In genomic region chr12:75464016-75464769, GRCm38 (mm10) we compare ENCODE assay signal across 9 mouse cellular contexts. TPM values are rescaled to one million over a fixed set of nuclear protein-coding genes. Genes with fewer than 3 reads are reported as not detected.
A peak's percentile ranks its signal among the peaks of the same experiment; 100 is the strongest.
DNase-seq lines count a peak whose midpoint lies in the region; ATAC-seq lines count a peak whose summit lies in the region.
"Had no signal": no experiment of that assay in that cellular context is flagged by ENCODE, and none has a peak within 500 bp of the region (broad histone marks: within the 10 kb centered on the region; RNA-seq: fewer than 3 reads in every experiment).

No protein-coding gene starts in this region.

- peaks cover 68% of the 10 kb centered on the region for H3K36me3 ChIP-seq in heart, embryonic 12.5 days

- no peak for ATAC-seq in heart, embryonic 12.5 days (ENCODE audit: insufficient number of reproducible peaks, low FRiP score)
- peak; percentile 60 for ATAC-seq in megakaryocyte progenitor cell, adult 5-6 weeks (replicated peaks; ENCODE audit: poor library complexity)

- H3K4me2 ChIP-seq in heart, embryonic 12.5 days: no peak overlapping the region

- 82% methylated on average over 9 of the region's 9 CpGs for WGBS in heart, embryonic 12.5 days

- H3K27me3 ChIP-seq in heart, embryonic 12.5 days (replicated peaks): no peaks in the 10 kb centered on the region

- H3K4me1 ChIP-seq in heart, embryonic 12.5 days (replicated peaks): peaks cover 7% of the 10 kb centered on the region

- peak; percentile 13 to 53 for DNase-seq in heart, adult 18-20 months
- peak; percentile 14 for DNase-seq in thymus, postnatal 14 days
- no peak for DNase-seq in thymus, adult 18-20 months
- DNase-seq in cerebellum, adult 8-10 months: peak; percentile 47
- peak; percentile 35 for DNase-seq in induced T-regulatory cell, adult 2 months (ENCODE audit: low read depth)
- no peak for DNase-seq in spleen, postnatal 14 days (ENCODE audit: low spot score in 2 of 2)

- no peak overlapping the region for H3K27ac ChIP-seq in heart, embryonic 12.5 days (ENCODE audit: poor library complexity, severe bottlenecking)

- no peak overlapping the region for H3K9ac ChIP-seq in heart, embryonic 12.5 days

- H3K4me3 ChIP-seq in heart, embryonic 12.5 days: no peak overlapping the region

- no peaks in the 10 kb centered on the region for H3K9me3 ChIP-seq in heart, embryonic 12.5 days (replicated peaks)

RNA-seq across cellular contexts. Expression of gene Gphb5, which starts 47.6 kb away (rescaled TPM):
- not detected for total RNA-seq in heart, adult 18-20 months (2021)
- polyA plus RNA-seq in heart, embryonic 12.5 days (2016; fragmentation: Nextera tagmentation; extraction: Ambion mirVana): not detected in 2 replicates
- total RNA-seq in megakaryocyte progenitor cell, adult 5-6 weeks (2015): 0.73 TPM in 1 of 2 replicates, not detected in the other
- total RNA-seq in megakaryocyte progenitor cell, adult 5-6 weeks (2017): not detected in 2 replicates
- total RNA-seq: adrenal gland, adult 18-20 months had no signal

Comparison
In these comparisons a context has a peak if more than half of its experiments do, and no peak if none do; other contexts are left out.
1. DNase-seq: peak in heart, adult 18-20 months (2 of 2), thymus, postnatal 14 days (single experiment), cerebellum, adult 8-10 months (single experiment) and induced T-regulatory cell, adult 2 months (single experiment); none in thymus, adult 18-20 months (0 of 2) and spleen, postnatal 14 days (0 of 2).